Mouse (Mus musculus): ENCODE measurements around the gene Mepce. TPM values are rescaled to one million over a fixed set of nuclear protein-coding genes. Genes with fewer than 3 reads are reported as not detected.
"Not testable (repeated sequence)": the region's sequence is repeated elsewhere in the genome, so short reads cannot be mapped to it uniquely, and the experiment has no call there.

The Mepce gene
- polyA plus RNA-seq, 1 experiment from 2014 or later, result 14.5 TPM

GRCm38 (mm10) chr5:137755425-137755824 is 32.0 kb downstream of the Mepce start:
- no peak overlapping the region for H3K9ac ChIP-seq
- no peak overlapping the region for H3K4me3 ChIP-seq
- no peaks in the 10 kb centered on the region for H3K27me3 ChIP-seq
- H3K4me2 ChIP-seq (replicated peaks), result no peak overlapping the region
- H3K4me1 ChIP-seq, result no peaks in the 10 kb centered on the region; the same call in 1 of the 2 replicates
- H3K9me3 ChIP-seq, result no peaks in the 10 kb centered on the region
- 81% methylated on average over 5 of the region's 5 CpGs for WGBS
- ATAC-seq (ENCODE audit: insufficient number of reproducible peaks, insufficient read depth, low FRiP score, low TSS enrichment), result no peak
- no peak overlapping the region for H3K27ac ChIP-seq
- peaks cover 74% of the 10 kb centered on the region for H3K36me3 ChIP-seq

- peaks cover 62% of the 10 kb centered on the region for H3K36me3 ChIP-seq
- no peak overlapping the region for H3K4me3 ChIP-seq
- no peak overlapping the region for H3K27ac ChIP-seq
- H3K9ac ChIP-seq, result 0 out of 2 replicates have a peak overlapping the region, but pooled peaks have one; percentile 27
- ATAC-seq (ENCODE audit: insufficient number of reproducible peaks, insufficient read depth, low FRiP score, low TSS enrichment), result no peak
- H3K9me3 ChIP-seq, result no peaks in the 10 kb centered on the region
- peaks cover 13% of the 10 kb centered on the region for H3K4me1 ChIP-seq
- no peak overlapping the region for H3K4me2 ChIP-seq (replicated peaks)
- no peaks in the 10 kb centered on the region for H3K27me3 ChIP-seq
- WGBS, result 81% methylated on average over 13 of the region's 13 CpGs
Measured at GRCm38 (mm10) chr5:137753111-137753832, 34.2 kb downstream of the Mepce start.

GRCm38 (mm10) chr5:137751988-137752387 is 35.5 kb downstream of the Mepce start:
- H3K9me3 ChIP-seq, result no peaks in the 10 kb centered on the region
- no peak overlapping the region for H3K27ac ChIP-seq
- no peak overlapping the region for H3K4me3 ChIP-seq
- H3K9ac ChIP-seq, result no peak overlapping the region
- WGBS, result 91% methylated on average over 6 of the region's 6 CpGs
- peaks cover 52% of the 10 kb centered on the region for H3K36me3 ChIP-seq
- no peak overlapping the region for H3K4me2 ChIP-seq (replicated peaks)
- peaks cover 22% of the 10 kb centered on the region for H3K4me1 ChIP-seq
- H3K27me3 ChIP-seq, result no peaks in the 10 kb centered on the region
- no peak for ATAC-seq (ENCODE audit: insufficient number of reproducible peaks, insufficient read depth, low FRiP score, low TSS enrichment)

- ATAC-seq (ENCODE audit: insufficient number of reproducible peaks, insufficient read depth, low FRiP score, low TSS enrichment), result no peak
- no peaks in the 10 kb centered on the region for H3K27me3 ChIP-seq
- peaks cover 50% of the 10 kb centered on the region for H3K36me3 ChIP-seq
- H3K4me3 ChIP-seq, result no peak overlapping the region
- H3K9ac ChIP-seq, result no peak overlapping the region
- H3K4me1 ChIP-seq, result peaks cover 22% of the 10 kb centered on the region
- no peaks in the 10 kb centered on the region for H3K9me3 ChIP-seq
- H3K4me2 ChIP-seq (replicated peaks), result no peak overlapping the region
- 94% methylated on average over 13 of the region's 13 CpGs for WGBS
- H3K27ac ChIP-seq, result no peak overlapping the region
Measured at GRCm38 (mm10) chr5:137751221-137751887, 36.1 kb downstream of the Mepce start.

GRCm38 (mm10) chr5:137750212-137750611 is 37.2 kb downstream of the Mepce start:
- not testable (repeated sequence) for H3K4me3 ChIP-seq; H3K9me3 ChIP-seq; ATAC-seq (ENCODE audit: insufficient number of reproducible peaks, insufficient read depth, low FRiP score, low TSS enrichment); H3K27me3 ChIP-seq; H3K4me2 ChIP-seq (replicated peaks); H3K9ac ChIP-seq; H3K27ac ChIP-seq
- peaks cover 40% of the 10 kb centered on the region for H3K36me3 ChIP-seq
- 91% methylated on average over 6 of the region's 8 CpGs for WGBS
- H3K4me1 ChIP-seq, result peaks cover 22% of the 10 kb centered on the region

- WGBS, result 53% methylated on average over 6 of the region's 6 CpGs
- Histone ChIP-seq H3K9me3 (no peaks in the 10 kb centered on the region), H3K9ac (0 out of 2 replicates have a peak overlapping the region, but pooled peaks have one; percentile 16), H3K27ac (0 out of 2 replicates have a peak overlapping the region, but pooled peaks have one; percentile 30), H3K4me2 (replicated peaks) (peak overlapping the region; percentile 100), H3K36me3 (peaks cover 36% of the 10 kb centered on the region), H3K4me3 (0 out of 2 replicates have a peak overlapping the region, but pooled peaks have one; percentile 12), H3K27me3 (no peaks in the 10 kb centered on the region), H3K4me1 (peaks cover 22% of the 10 kb centered on the region)
- ATAC-seq (ENCODE audit: insufficient number of reproducible peaks, insufficient read depth, low FRiP score, low TSS enrichment), result no peak
Measured at GRCm38 (mm10) chr5:137749196-137749836, 38.1 kb downstream of the Mepce start.

GRCm38 (mm10) chr5:137748130-137748770 is 39.2 kb downstream of the Mepce start:
- Histone ChIP-seq H3K9me3 (no peaks in the 10 kb centered on the region), H3K36me3 (peaks cover 26% of the 10 kb centered on the region), H3K9ac (peak overlapping the region; percentile 41; the same call in 1 of the 2 replicates), H3K4me2 (replicated peaks) (peak overlapping the region; percentile 100), H3K27me3 (no peaks in the 10 kb centered on the region), H3K4me1 (peaks cover 22% of the 10 kb centered on the region), H3K27ac (peak overlapping the region; percentile 95), H3K4me3 (peak overlapping the region; percentile 85)
- no peak for ATAC-seq (ENCODE audit: insufficient number of reproducible peaks, insufficient read depth, low FRiP score, low TSS enrichment)
- WGBS, result 25% methylated on average over 5 of the region's 5 CpGs

- H3K4me2 ChIP-seq (replicated peaks), result peak overlapping the region; percentile 100
- WGBS, result 4% methylated on average over 22 of the region's 26 CpGs
- peak overlapping the region; percentile 85 for H3K4me3 ChIP-seq
- H3K27ac ChIP-seq, result peak overlapping the region; percentile 95
- no peaks in the 10 kb centered on the region for H3K9me3 ChIP-seq
- H3K27me3 ChIP-seq, result no peaks in the 10 kb centered on the region
- H3K9ac ChIP-seq, result peak overlapping the region; percentile 78
- H3K36me3 ChIP-seq, result peaks cover 19% of the 10 kb centered on the region
- ATAC-seq (ENCODE audit: insufficient number of reproducible peaks, insufficient read depth, low FRiP score, low TSS enrichment), result no peak
- H3K4me1 ChIP-seq, result peaks cover 22% of the 10 kb centered on the region
Measured at GRCm38 (mm10) chr5:137747326-137747961, 40.0 kb downstream of the Mepce start.

GRCm38 (mm10) chr5:137746851-137747325 is 40.6 kb downstream of the Mepce start:
- Histone ChIP-seq H3K4me2 (replicated peaks) (peak overlapping the region; percentile 100), H3K27me3 (no peaks in the 10 kb centered on the region), H3K4me3 (peak overlapping the region; percentile 85), H3K9me3 (no peaks in the 10 kb centered on the region), H3K27ac (peak overlapping the region; percentile 95), H3K9ac (peak overlapping the region; percentile 78), H3K4me1 (peaks cover 23% of the 10 kb centered on the region), H3K36me3 (peaks cover 14% of the 10 kb centered on the region)
- WGBS, result under 1% methylated on average over 16 of the region's 16 CpGs
- no peak for ATAC-seq (ENCODE audit: insufficient number of reproducible peaks, insufficient read depth, low FRiP score, low TSS enrichment)

- peaks cover 8% of the 10 kb centered on the region for H3K36me3 ChIP-seq
- peaks cover 26% of the 10 kb centered on the region for H3K4me1 ChIP-seq
- no peaks in the 10 kb centered on the region for H3K27me3 ChIP-seq
- H3K9me3 ChIP-seq, result no peaks in the 10 kb centered on the region
- H3K9ac ChIP-seq, result peak overlapping the region; percentile 78
- peak overlapping the region; percentile 100 for H3K4me2 ChIP-seq (replicated peaks)
- H3K27ac ChIP-seq, result peak overlapping the region; percentile 95
- WGBS, result under 1% methylated on average over 20 of the region's 20 CpGs
- no peak for ATAC-seq (ENCODE audit: insufficient number of reproducible peaks, insufficient read depth, low FRiP score, low TSS enrichment)
- H3K4me3 ChIP-seq, result peak overlapping the region; percentile 85
Measured at GRCm38 (mm10) chr5:137746282-137746850, 41.1 kb downstream of the Mepce start.
